15 mouse cellular contexts compared by ENCODE assay signal in the genomic region with DNA sequence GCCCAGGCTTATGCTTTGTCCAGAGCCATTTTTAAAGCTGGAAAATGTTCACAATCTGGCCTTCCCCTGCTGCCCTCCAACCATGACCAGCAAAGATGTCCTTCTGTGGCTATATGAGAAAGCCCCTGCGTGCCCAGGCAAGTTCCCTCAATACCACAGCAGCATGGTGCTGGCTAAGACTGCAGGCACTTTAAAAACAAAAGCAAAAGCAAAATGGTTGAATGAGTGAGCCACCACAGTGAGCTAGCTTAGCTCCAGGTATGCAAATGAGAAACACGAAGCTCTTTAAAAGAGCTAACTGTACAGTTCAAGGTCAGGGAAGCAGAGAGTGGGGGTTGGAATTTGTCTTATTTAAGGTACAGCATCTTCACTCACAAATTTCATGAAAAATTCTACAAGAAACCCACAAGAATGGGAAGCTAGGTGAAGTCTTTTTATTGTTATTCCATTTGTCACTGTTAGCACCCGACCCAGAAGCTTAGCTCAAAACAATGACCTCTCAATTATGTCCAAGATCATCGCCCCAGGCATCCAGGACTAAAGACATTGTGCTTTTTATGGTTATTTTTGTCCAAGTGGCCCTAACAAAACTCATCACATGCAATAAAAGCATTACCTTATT.
DNase-seq lines count a peak whose midpoint lies in the region; ATAC-seq lines count a peak whose summit lies in the region.
"Had no signal": no experiment of that assay in that cellular context is flagged by ENCODE, and none has a peak within 500 bp of the region (broad histone marks: within the 10 kb centered on the region; RNA-seq: fewer than 3 reads in every experiment).

No protein-coding gene starts in this region.

- peak; percentile 45 for ATAC-seq in CD4-positive, CD25-positive, alpha-beta regulatory T cell, adult 4 months

- DNase-seq in B cell, adult 2 months = peak; percentile 60 to 62
- DNase-seq in R1 (ENCODE audit: low read depth, low spot score) (peak; percentile 91), liver (no peak)
- DNase-seq in natural killer cell, adult 2 months (ENCODE audit: low spot score in 2 of 2) = peak; percentile 58 to 64
- no peak for DNase-seq in kidney, postnatal 4 days
- DNase-seq in left cerebral cortex, adult 11 months (ENCODE audit: low spot score) = no peak
- DNase-seq: adrenal gland, postnatal 36 days; cerebellum, adult 9-11 months; kidney, adult 9 months; kidney, postnatal 36 days; lung, adult 18-20 months; retina, postnatal 1 day; right cerebral cortex, postnatal 4 days; thymus, adult 2 months had no signal

Comparison
In these comparisons a context has a peak if more than half of its experiments do, and no peak if none do; other contexts are left out.
1. DNase-seq: peak in B cell, adult 2 months (2 of 2), R1 (single experiment) and natural killer cell, adult 2 months (2 of 2); none in liver (single experiment), kidney, postnatal 4 days (0 of 2) and left cerebral cortex, adult 11 months (single experiment).